Mouse (Mus musculus): ENCODE results near the gene Mat2a.

Gene Mat2a

DNA sequence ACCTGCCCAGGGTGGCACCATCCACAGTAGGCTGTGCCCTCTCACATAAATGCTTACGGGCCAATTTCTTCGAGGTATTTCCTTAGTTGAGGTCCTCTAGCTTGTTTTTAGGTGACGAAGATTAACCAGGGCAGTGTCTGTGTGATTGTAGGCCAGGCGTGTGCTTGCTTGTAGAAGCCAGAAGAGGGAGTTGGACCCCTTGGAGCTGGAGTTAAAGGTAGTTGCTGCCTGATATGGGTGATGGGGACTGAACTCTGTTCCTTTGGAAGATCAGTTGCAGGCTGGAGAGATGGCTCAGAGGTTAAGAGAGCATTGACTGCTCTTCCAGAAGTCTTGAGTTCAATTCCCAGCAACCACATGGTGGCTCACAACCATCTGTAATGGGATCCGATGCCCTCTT is 24.2 kb downstream of the Mat2a start:
- no peak for DNase-seq

GRCm38 (mm10) chr6:72414076-72414756 is 25.1 kb downstream of the Mat2a start, which contains the start of gene Ggcx:
Ggcx (plus strand) TSS chr6:72414308.
- DNase-seq: peak; percentile 86

GRCm38 (mm10) chr6:72410518-72410917 is 28.8 kb downstream of the Mat2a start:
- no peak for DNase-seq

DNA sequence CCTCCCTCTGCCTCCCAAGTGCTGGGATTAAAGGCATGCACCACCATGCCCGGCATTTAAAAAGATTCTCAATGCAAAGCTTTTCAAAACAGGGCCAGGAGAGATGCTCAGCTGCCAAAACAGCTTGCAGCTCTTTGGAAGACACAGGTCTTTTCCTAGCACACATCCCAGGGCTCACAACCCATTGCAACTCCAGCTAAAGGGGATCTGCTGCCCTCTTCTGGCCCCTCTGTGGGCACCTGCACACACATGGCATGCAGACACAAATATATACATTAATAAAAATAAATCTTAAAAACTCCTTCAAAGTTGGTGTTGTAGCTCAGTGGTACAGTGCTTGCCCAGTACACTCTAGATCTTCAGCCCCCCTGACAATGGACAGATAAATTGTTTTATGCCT is 29.4 kb downstream of the Mat2a start:
- DNase-seq: no peak

DNA sequence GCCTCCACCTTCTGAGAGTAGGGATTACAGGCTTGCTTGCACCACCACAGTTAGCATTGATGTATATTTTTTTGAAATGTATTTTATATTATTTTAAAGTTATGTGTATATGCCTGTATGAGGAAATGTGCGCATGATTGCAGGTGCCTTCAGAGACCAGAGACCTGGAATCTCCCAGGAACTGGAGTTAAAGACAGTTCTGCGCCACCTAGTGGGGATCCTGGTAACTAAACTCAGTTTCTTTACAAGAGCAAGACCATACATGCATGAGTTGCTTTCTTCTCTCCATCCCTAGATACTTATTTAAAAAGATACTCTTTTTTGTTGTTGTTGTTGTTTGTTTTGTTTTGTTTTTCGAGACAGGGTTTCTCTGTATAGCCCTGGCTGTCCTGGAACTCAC is 29.8 kb downstream of the Mat2a start:
- peak; percentile 85 for DNase-seq

- DNase-seq: peak; percentile 76
Observed at GRCm38 (mm10) chr6:72407119-72407518, 32.2 kb downstream of the Mat2a start.

DNA sequence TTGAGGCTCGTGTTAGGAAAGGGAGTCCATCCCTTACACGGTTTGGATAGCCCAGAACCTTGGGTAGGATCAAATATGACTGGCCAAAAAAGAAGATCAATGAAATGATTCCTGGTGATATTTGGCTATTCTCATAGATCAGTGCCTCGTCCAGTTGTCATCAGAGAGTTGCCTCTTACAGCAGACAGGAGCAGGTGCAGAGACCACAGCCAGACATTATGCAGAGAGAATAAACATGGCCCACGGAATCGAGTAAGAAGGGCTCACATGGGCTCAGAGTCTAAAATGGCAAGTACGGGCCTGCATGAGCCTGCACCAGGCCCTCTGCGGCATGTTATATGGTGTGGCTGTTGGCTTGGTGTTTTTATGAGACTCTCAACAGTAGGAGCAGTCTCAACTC is 34.0 kb downstream of the Mat2a start:
- DNase-seq: no peak

DNA sequence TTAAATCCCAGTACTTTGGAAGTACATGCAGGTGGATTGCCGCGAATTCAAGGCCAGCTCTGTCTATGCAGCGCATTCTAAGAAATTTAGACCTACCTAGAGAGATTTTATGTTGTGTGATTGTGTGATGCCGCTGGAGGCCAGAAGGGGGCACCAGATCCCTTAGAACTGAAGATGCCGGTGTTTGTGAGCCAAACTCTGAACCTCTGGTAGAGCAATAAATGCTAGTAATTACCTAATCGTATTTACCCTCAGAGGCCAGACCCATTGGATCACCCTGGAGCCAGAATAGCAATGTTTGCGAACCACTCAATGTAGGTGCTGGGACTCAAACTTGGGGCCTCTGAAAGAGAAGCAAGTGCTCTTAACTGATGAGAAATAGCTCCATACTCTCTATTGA is 37.5 kb downstream of the Mat2a start:
- peak; percentile 79 for DNase-seq

DNA sequence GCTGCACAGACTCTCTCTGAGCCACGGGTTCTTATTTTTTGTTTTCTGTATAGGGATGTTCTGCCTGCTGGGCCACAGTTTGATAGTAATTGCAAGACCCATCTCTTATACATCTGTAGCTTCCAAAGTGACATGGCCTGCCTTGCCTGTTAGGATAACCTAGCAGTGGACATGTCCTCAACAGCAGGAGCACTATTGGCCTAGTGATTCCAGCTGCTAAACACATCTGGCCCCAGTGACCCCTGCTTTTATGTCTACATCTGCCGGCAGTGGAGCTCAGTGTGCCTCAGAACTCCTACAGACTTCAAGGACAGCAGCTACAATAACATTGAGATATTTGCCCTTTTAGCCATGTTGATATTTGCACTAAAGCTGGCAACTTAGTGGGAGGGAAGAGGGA is 39.4 kb downstream of the Mat2a start:
- no peak for DNase-seq

GRCm38 (mm10) chr6:72396837-72397251 is 42.5 kb downstream of the Mat2a start:
- no peak for DNase-seq

GRCm38 (mm10) chr6:72392341-72392740 is 47.0 kb downstream of the Mat2a start:
- no peak for DNase-seq

- DNase-seq: no peak
Observed at GRCm38 (mm10) chr6:72390795-72391521, 48.4 kb downstream of the Mat2a start.

- peak; percentile 27 for DNase-seq
Observed at GRCm38 (mm10) chr6:72389941-72390771, 49.2 kb downstream of the Mat2a start, which contains the start of gene Vamp8. Vamp8 (minus strand) TSS chr6:72390703.

DNA sequence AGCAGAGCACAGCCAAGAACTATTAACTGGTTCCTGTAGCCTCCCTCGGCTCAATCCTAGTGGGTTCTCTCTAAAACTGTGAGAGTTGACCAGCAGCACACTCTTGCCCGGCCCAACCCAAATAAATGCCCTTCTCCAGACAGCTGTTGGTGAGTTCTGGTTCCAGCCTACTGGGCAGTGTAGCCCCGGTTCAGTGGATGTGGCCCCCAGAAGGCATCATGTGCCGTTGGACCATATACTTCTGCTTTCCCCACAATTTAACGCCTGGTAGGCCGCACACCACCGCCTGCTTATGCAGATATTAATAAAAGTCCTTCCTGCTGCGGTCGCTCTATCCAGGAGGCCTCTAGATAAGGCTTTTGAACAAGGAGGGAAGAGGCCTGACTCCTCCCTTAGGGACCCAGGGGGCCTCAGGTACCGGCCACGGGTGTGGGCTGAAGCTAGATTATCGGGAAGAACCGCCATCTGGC is 49.9 kb downstream of the Mat2a start:
- no peak for DNase-seq

DNA sequence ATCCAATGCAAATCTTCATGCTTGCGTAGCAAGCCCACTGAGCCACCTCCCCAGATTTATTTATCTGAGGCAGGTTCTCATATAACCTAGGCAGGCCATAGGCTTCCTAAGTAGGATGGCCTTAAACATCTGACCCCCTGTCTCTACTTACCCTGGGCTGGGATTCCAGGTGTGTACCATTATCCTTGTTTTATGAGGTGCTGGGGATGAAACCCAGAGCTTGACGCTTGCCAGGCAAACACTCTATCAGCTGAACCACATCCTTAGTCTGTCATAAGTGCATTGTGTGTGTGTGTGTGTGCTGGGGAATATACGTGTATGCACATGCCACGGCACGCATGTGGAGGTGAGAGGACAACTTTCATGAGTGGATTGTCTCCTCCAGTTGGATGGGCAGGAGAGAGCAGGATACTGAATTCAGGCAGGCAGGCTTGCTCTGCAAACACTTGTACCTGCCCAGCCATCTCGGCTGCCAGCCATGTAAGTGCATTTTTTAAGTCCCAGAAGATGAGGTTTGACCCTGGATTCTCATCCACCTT is 50.5 kb downstream of the Mat2a start:
- no peak for DNase-seq

GRCm38 (mm10) chr6:72388266-72388665 is 51.1 kb downstream of the Mat2a start:
- no peak for DNase-seq

DNA sequence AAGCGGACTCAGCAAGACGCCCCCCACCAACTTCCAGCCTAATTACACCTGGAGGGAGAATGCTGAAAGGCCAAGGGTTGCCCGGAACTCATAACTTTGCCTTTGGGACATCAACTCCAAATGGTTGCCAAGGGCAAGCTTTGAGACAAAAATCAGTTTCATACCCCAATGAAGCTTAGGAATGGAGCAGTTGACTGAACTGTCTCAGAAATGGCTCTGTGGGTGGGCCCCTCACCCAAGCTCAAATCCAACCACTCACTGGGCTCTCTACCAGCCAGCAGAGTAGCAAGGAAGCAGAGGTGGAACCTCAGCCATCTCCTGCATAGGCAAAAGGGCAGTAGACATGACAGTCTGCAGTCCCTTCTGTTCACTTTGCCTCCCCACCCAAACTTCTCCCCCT is 51.5 kb downstream of the Mat2a start:
- no peak for DNase-seq

DNA sequence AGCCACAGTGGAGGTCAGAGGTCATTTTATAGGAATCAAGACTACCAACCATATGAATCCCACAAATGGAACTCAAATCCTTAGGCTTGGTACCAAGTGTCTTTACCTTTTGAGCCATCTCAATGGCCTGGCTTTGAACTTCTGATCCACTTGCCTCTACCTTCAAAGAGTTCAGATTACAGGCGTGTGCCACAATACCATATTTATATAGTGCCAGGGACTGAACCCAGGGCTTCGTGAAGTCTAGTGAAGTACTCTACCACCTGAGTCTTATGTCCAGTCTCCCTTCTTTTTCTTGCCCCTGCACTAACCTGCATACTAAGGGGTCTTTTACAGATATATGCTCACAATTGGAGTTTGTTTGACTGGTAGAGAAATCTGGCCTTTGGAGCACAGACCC is 52.8 kb downstream of the Mat2a start:
- DNase-seq: no peak

- DNase-seq: no peak
Observed at GRCm38 (mm10) chr6:72385258-72385657, 54.1 kb downstream of the Mat2a start.

GRCm38 (mm10) chr6:72383952-72384351 is 55.4 kb downstream of the Mat2a start:
- no peak for DNase-seq

DNA sequence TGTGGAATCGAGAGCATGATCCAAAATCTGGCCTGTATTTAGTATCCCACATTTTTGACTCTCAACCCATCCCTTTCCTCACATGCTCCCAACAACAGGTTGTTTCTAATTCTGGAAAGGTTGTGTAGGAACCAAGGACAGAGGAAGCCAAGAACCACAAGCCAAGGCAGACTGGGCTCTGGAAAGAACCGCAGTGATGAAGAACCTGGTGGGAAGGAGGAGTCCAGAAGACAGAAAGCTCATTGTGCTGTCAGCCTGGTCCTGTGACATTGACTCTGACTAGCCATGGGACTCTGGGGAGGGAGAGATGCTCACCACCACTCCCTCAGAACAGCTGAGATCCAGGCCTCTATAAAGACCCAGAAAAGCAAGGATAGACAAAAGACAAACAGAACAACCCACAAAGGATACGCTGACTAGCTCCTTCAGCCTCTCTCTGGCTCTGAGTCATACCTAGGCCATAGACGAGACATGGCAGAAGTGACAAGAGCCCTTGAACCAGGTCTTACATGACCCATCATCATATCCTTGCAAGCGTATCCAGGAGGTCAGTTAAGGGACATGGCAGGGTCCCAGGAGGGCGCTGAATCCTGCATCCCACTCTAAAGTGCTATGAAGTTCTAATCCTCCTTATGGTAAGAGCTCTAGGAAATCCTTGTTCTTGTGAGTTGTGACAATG is 56.1 kb downstream of the Mat2a start:
- no peak for DNase-seq

All from right cerebral cortex, postnatal 4 days (tissue).